Comparison of ENCODE assay signal across 40 mouse cellular contexts in genomic region chr14:106136272-106136671, GRCm38 (mm10). TPM values are rescaled to one million over a fixed set of nuclear protein-coding genes. Genes with fewer than 3 reads are reported as not detected.
"Had no signal": no experiment of that assay in that cellular context is flagged by ENCODE, and none has a peak within 500 bp of the region (broad histone marks: within the 10 kb centered on the region; RNA-seq: fewer than 3 reads in every experiment).

No protein-coding gene starts in this region.

- H3K4me2 ChIP-seq: heart, embryonic 11.5 days; heart, embryonic 13.5 days; heart, embryonic 15.5 days; hindbrain, embryonic 13.5 days; kidney, embryonic 15.5 days; limb, embryonic 12.5 days; liver, embryonic 12.5 days had no signal

- H3K27me3 ChIP-seq: heart, embryonic 13.5 days; heart, embryonic 15.5 days; hindbrain, embryonic 13.5 days; kidney, embryonic 15.5 days; limb, embryonic 12.5 days; liver, embryonic 12.5 days had no signal

- DNase-seq: gastrocnemius, adult 2 months; gastrocnemius, postnatal 10 days; gastrocnemius, postnatal 25 days; heart, adult 11 months; heart, adult 2 months; heart, postnatal 14 days; heart, postnatal 36 days; kidney, adult 11 months; kidney, adult 2 months; kidney, adult 9 months; kidney, postnatal 14 days; kidney, postnatal 36 days; layer of hippocampus, adult 9-11 months; layer of hippocampus, postnatal 36 days; liver had no signal

- H3K4me3 ChIP-seq: gastrocnemius, adult 2 months; heart, adult 2 months; heart, embryonic 13.5 days; heart, embryonic 15.5 days; hindbrain, embryonic 13.5 days; kidney, embryonic 15.5 days; limb, embryonic 10.5 days; limb, embryonic 12.5 days; liver, embryonic 12.5 days had no signal

- H3K4me1 ChIP-seq: heart, embryonic 13.5 days; heart, embryonic 15.5 days; hindbrain, embryonic 13.5 days; kidney, embryonic 15.5 days; limb, embryonic 10.5 days; limb, embryonic 12.5 days; liver, embryonic 12.5 days had no signal

- H3K9me3 ChIP-seq: limb, embryonic 10.5 days had no signal

- H3K27ac ChIP-seq: gastrocnemius, adult 2 months; heart, adult 2 months; heart, embryonic 13.5 days; heart, embryonic 15.5 days; hindbrain, embryonic 13.5 days; kidney, embryonic 15.5 days; kidney, postnatal 0 days; limb, embryonic 10.5 days; limb, embryonic 12.5 days; liver, embryonic 12.5 days had no signal

- H3K9ac ChIP-seq: heart, embryonic 13.5 days; heart, embryonic 15.5 days; hindbrain, embryonic 13.5 days; kidney, embryonic 15.5 days; limb, embryonic 12.5 days; liver, embryonic 12.5 days had no signal

- ATAC-seq: hindbrain, embryonic 16.5 days; intestine, embryonic 16.5 days; liver, embryonic 12.5 days had no signal

- H3K36me3 ChIP-seq: heart, embryonic 13.5 days; heart, embryonic 15.5 days; hindbrain, embryonic 13.5 days; kidney, embryonic 15.5 days; limb, embryonic 10.5 days; limb, embryonic 12.5 days; liver, embryonic 12.5 days had no signal

RNA-seq across cellular contexts. Expression of gene Trim52, which starts 30.3 kb away (rescaled TPM):
- total RNA-seq: gastrocnemius, adult 2 months; gastrocnemius, postnatal 10 days; gastrocnemius, postnatal 25 days; gastrocnemius, postnatal 4 days; heart, adult 2 months; heart, postnatal 14 days; heart, postnatal 36 days; hematopoietic stem cell, adult 5-6 weeks; layer of hippocampus, adult 18-20 months; layer of hippocampus, adult 8-10 months; layer of hippocampus, postnatal 14 days; layer of hippocampus, postnatal 36 days; left cerebral cortex, adult 18-20 months; left cerebral cortex, adult 8-10 months; left cerebral cortex, postnatal 14 days; left cerebral cortex, postnatal 36 days had no signal
- polyA plus RNA-seq: frontal cortex, adult 2 months; heart, adult 2 months; heart, embryonic 11.5 days; heart, embryonic 13.5 days; heart, embryonic 15.5 days; heart, postnatal 0 days; hindbrain, embryonic 11.5 days; hindbrain, embryonic 13.5 days; hindbrain, embryonic 16.5 days; intestine, embryonic 14.5 days; intestine, embryonic 16.5 days; kidney, adult 2 months; kidney, embryonic 15.5 days; kidney, postnatal 0 days; large intestine, adult 2 months; limb, embryonic 10.5 days; limb, embryonic 12.5 days; liver, embryonic 12.5 days had no signal
